Mouse (Mus musculus) mouse embryonic stem cell (cell line): ENCODE measurements around the gene Carhsp1.

Experiments
- in situ Hi-C, 2 experiments: fragments of 300-500 bp; cut with MboI; formaldehyde crosslinking; loops; 1 replicate in 1 of 2; 3 replicates in 1 of 2; pipeline ENCODE4 v1.14.3; 2019 to 2020; ENCODE audit warnings: low sequenced_read_pairs in 2 of 2, low pct_unique_long_range_greater_than_20kb in 1 of 2, mixed read lengths in 1 of 2; ENCODE audit not compliant: unreplicated experiment in 1 of 2

Carhsp1 gene

DNA sequence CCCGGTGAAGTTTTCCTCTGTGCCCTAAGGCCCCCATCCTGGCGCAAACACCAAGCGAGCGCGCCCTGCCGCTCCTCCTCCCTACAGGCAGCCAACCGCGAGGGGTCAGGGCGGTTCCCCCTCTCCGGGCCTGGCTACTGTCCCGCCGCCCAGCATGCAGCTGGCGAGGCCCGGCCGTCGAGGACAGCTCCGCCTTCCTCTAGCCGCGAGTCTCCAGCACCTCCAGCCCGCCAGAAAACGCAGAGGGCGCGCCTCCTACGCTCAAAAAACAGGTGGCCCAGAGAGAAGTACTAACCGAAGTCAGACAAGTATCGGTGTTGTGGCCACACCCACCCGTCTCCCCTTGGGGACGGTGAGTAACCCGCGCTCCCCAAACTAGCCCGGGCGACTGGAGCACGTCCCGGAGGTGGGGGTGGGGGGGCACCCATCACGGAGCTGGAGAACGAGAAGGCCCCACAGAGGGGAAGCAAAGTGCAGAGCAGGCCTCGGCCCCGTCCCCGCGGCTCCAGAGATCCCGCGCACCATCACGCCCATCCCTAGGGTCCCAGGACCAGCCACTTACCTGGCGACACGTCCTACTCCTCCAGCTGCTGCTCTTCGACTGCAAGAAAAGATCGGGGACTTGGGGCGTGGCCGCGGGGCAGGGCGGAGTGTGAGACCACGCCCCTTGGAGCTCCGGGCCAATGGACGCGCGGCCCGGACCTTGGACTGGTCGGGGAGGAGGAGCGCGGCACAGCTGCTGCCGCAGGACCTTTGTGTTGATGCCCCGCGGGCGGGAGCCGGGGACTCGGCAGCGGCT is at the start of gene Carhsp1:
TSS of gene Carhsp1 (minus strand) at position 605 of the 799 bp plus-strand sequence.
- in situ Hi-C loops = loop anchor here (5.0 kb wide), 2 partner anchors 174 to 259 kb away; no protein-coding TSS in a partner anchor

- in situ Hi-C loops = no loop called here
Measured at GRCm38 (mm10) chr16:8720447-8720846, 48.5 kb upstream of the Carhsp1 start.

DNA sequence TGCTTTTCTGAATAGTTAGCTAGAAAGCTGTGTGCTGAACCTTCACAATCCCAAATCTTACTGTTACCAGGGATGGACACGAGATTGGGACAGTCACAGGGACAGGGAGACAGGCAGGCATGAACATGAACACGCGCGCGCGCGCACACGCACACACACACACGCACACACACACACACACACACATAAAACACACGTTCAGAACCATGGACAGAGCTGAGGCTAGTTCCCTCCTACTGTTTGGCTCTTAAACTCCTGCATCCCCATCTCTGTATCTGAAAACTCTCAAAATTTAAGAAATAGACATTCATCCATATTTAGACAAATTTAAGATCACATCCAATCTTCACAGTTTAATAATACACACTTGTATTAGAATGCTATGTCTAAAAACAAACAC is 45.8 kb upstream of the Carhsp1 start:
- in situ Hi-C loops = no loop called here

DNA sequence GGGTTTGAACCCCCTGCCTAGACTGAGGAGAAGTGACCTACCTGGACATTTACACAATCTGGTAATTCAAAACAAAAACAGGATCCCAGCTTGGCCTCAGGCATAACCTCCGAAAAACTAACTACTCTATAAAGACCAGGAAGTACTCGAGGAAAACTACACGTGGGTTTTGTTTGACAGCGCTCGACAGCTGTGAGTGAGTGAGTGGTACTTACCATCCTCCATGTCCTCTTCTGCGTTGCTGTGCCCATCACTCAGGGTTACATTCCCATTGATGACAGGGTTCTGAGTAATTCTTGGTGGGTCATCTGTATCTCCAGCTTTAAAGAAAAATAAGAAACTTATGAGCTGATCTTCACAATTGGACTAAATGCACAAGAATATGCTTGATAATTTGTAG is 44.3 kb upstream of the Carhsp1 start:
- in situ Hi-C loops = no loop called here

DNA sequence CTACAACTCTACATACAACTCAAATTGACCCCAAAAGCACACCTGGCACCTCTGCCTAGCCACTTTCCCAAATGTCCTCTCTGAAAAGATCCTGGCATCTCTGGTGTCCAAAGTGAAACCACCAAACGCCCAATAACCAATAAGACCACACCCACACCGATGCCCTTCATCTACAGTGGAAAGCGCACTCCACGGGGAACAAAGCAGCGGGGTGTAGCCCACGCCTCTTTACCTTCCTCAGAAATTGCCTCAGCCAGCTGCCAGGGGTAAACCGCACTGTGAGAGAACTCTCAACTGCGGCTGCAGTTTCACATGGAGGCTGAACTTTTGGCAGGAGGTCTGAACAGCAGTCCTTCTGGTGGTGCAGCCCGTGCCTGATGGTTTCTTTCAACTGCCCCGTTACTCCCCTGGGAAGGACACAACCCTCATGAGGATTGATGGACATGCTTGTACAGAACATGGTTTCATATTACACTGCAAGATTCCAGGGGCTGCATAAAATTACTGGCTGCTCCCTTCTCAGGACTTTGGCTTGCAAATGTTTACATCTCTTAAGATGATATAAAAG is 43.6 kb upstream of the Carhsp1 start:
- in situ Hi-C loops = no loop called here

GRCm38 (mm10) chr16:8714851-8715250 is 42.9 kb upstream of the Carhsp1 start:
- in situ Hi-C loops = no loop called here

GRCm38 (mm10) chr16:8711998-8712397 is 40.0 kb upstream of the Carhsp1 start:
- in situ Hi-C loops = no loop called here

DNA sequence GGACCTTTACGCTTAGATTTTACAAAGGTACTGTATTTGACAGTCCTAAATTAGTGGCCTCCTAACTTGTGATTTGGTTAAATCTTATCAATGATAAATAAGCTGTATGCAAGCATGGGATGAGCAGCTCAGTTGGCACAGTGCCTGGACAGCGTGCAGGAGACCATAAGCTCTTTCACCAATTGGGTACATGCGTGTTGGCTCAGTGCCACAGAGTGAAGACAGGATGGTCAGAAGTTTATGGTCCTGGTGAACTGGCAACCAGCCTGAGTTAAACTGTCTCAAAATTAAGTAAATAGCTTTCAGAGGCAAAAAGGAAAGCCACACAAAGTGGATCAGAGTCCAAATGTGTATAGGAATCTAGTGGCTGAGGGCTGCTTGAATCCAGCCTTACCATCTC is 28.6 kb upstream of the Carhsp1 start:
- in situ Hi-C loops = no loop called here

GRCm38 (mm10) chr16:8699556-8699955 is 27.6 kb upstream of the Carhsp1 start:
- in situ Hi-C loops = loop anchor here in 1 of 2 experiments (5.0 kb wide), 1 partner anchor 138 kb away; no protein-coding TSS in a partner anchor

DNA sequence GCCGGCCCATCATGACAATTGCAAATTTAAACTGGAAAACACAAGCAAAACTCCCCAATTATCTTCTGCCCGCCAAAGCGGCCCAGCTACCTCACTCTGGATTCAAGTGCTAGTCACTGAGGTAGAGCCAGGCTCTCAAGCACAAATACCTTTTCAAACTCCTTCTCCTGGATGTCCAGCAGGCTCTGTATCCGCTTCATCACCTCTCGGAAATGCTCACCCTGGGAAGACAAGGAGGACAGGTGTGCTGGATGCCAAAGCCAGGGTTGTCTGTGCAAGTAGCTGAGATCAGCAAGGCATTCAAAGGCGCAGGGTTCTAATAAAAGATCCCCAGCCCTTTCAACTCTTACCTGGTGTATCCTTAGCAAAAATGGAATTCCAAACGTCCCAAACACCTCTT is 19.3 kb upstream of the Carhsp1 start:
- in situ Hi-C loops = no loop called here

DNA sequence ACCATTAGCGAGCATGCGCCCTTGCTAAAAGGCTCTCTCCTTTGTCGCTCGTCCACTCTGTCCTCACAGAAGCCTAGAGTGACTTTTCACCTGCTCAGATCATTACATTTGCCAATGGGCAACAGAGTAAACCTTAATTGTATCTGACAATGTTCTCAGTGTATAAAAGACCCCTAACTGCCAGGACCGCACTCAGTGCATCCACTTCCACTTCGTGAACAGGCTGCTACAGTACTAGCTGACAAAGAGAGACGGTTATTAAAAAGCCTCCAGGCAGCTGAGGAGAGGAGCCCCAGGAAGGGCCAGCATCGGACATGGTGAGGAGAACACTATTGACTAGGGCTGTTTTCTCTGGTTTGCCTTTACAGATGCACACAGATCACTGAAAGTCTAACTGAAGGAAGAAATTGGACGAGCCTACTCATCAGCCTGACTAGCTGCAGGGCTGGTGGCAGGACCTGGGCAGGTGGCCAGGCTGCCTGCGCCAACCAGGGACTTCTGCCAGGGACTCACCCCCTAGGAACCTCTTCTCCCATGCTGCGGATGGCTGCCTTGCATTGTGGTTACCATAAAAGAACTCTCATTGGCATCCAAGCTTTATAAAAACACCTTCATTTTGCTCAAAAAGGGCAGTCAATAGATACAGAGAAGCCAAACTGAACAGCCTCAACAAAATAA is 18.2 kb upstream of the Carhsp1 start:
- in situ Hi-C loops = loop anchor here (10.0 kb wide), 1 partner anchor 175 kb away; no protein-coding TSS in a partner anchor

DNA sequence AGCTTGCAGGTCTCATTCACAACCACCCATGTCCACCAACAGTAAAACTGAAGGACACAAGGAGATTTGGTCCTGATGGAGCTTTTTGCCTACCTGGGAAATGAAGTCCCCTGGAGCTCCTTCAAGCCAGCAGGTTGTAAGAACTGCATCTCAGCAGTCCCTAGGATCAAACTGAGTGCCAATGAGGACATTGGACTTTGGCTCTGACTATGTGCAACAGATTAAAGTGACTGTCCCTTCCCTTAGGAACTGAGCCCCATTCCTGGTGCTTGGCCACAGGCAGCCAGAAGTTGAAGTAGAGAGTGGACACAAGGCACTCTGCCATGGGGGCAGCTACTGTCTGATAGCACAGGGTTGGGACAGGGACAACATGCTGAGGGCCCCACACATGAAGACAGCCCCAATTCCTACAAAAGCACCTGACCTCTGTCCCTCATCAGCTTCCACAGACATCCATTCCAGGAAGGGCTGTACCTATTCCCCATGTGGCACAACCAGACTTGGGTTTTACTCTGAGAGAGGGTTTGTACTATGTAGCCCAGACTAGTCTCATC is 15.7 kb upstream of the Carhsp1 start:
- in situ Hi-C loops = loop anchor here (10.0 kb wide), 1 partner anchor 177 kb away; no protein-coding TSS in a partner anchor

GRCm38 (mm10) chr16:8686871-8687535 is 15.0 kb upstream of the Carhsp1 start:
- in situ Hi-C loops = loop anchor here (10.0 kb wide), 1 partner anchor 178 kb away; no protein-coding TSS in a partner anchor

- in situ Hi-C loops = loop anchor here (10.0 kb wide), 1 partner anchor 179 kb away; no protein-coding TSS in a partner anchor
Measured at GRCm38 (mm10) chr16:8686121-8686870, 14.3 kb upstream of the Carhsp1 start.

GRCm38 (mm10) chr16:8685087-8685486 is 13.1 kb upstream of the Carhsp1 start:
- in situ Hi-C loops = loop anchor here (10.0 kb wide), 1 partner anchor 180 kb away; no protein-coding TSS in a partner anchor

DNA sequence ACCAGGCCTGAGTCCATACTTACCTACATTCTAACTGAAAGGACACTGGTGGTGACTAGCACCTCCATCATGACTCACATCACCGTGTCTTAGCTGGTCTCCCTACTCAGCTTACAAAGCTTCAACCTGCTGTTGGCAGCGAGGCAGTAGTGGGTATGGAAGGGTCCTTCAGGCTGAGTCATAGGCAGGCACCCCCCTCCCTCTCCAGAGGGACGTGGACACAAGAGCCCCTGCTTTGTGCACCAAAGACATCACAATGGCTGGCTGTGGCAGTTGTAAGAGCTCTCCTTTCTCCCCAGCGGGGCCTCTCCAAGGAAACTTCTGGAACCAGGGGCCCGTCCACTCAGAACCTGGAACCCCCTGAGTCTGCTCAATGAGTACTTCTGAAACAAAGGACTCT is 8.5 kb upstream of the Carhsp1 start, which contains the start of gene Gm5767:
TSS of gene Gm5767 (plus strand) at position 301 of the 400 bp plus-strand sequence.
- in situ Hi-C loops = loop anchor here (10.0 kb wide), 1 partner anchor 184 kb away; no protein-coding TSS in a partner anchor

DNA sequence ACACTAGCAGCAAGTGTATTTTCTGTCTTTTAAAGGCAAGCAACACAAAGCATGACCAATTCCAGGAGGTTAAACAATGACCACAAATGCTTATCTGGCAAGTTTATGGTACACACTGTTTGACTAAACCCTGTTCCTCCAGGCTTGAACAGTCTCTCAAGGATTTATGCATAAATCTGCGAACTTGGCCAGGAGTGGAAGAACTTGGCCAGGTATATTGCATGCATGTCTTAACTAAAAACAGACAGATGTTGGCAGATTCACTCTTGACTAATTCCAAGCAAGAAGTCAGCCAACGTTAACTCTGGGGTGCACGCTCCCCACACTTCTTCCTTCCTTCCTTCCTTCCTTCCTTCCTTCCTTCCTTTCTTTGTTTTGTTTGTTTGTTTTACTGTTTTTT is 7.8 kb upstream of the Carhsp1 start:
- in situ Hi-C loops = loop anchor here (5.0 to 10.0 kb wide), 2 partner anchors 185 to 187 kb away; no protein-coding TSS in a partner anchor
